ENCODE assay signal across 21 mouse cellular contexts in the genomic region with DNA sequence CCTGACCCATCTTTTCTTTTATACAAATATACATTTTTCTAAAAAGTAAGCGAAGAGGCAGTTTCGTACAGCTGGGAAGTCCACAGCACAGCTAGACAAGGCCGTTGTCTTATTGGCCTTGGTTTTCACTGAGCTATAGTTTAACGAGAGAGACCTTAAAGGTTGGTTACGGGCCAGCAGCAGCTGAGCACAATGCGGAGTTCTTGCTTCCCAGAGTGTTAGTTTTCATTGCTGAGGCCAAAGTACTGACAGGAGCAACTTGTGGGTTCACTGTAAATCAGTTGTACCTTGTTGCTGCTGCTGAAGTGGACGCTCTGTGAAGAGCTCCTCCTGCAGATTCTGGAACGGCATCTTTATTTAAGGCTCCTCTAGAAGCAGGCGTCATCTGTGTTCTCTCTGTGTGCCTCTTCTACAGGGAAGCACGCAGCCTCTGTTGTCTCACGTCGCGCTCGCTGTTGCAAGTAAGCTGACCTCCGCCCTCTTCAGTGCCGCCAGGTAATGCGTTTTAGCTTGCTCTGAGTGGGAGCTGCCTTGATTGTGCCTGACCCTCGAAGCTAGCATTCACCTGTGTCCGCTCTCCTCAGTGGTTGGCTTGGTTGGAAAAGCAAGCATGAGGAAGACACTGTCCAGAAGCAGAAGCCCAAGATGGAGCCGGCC. TPM values are rescaled to one million over a fixed set of nuclear protein-coding genes. Genes with fewer than 3 reads are reported as not detected.
DNase-seq lines count a peak whose midpoint lies in the region; ATAC-seq and TF ChIP-seq lines count a peak whose summit lies in the region.
"Had no signal": no experiment of that assay in that cellular context is flagged by ENCODE, and none has a peak within 500 bp of the region (broad histone marks: within the 10 kb centered on the region; RNA-seq: fewer than 3 reads in every experiment).

No protein-coding gene starts in this region.

- peaks cover 78% of the 10 kb centered on the region for H3K36me3 ChIP-seq in E14TG2a.4 (ENCODE audit: insufficient read depth, low read length)
- H3K36me3 ChIP-seq in limb, embryonic 11.5 days (ENCODE audit: control insufficient read depth, insufficient read depth, low read length): peaks cover 11% of the 10 kb centered on the region
- peaks cover 54% of the 10 kb centered on the region for H3K36me3 ChIP-seq in hindbrain, postnatal 0 days (ENCODE audit: insufficient read depth, low read length)
- peaks cover 85% of the 10 kb centered on the region for H3K36me3 ChIP-seq in midbrain, embryonic 14.5 days (ENCODE audit: control insufficient read depth, insufficient read depth, low read length)

- DNase-seq in kidney, adult 11 months: peak; percentile 11
- DNase-seq in kidney, postnatal 25 days: no peak
- peak; percentile 39 for DNase-seq in ZHBTc4 (ENCODE audit: low read depth, low spot score)
- DNase-seq in limb, embryonic 11.5 days (ENCODE audit: low spot score): no peak
- DNase-seq in left cerebral cortex, postnatal 14 days (ENCODE audit: low spot score in 2 of 2): no peak
- DNase-seq in hindbrain, postnatal 0 days (ENCODE audit: low spot score): no peak
- DNase-seq in midbrain, embryonic 14.5 days: no peak
- DNase-seq: adrenal gland, postnatal 10 days; cerebellum, postnatal 10 days; gastrocnemius, postnatal 25 days; lung, embryonic 14.5 days; lung, postnatal 4 days; right cerebral cortex, postnatal 25 days; thymus, adult 2 months had no signal

- no peak overlapping the region for H3K9ac ChIP-seq in limb, embryonic 11.5 days (ENCODE audit: low read length)
- H3K9ac ChIP-seq in hindbrain, postnatal 0 days (replicated peaks; ENCODE audit: low read length): no peak overlapping the region
- H3K9ac ChIP-seq in midbrain, embryonic 14.5 days (replicated peaks; ENCODE audit: low read length): no peak overlapping the region
- H3K9ac ChIP-seq: embryonic facial prominence, embryonic 13.5 days; hindbrain, embryonic 12.5 days; lung, embryonic 14.5 days; stomach, embryonic 15.5 days had no signal

- H3K27ac ChIP-seq in limb, embryonic 11.5 days (replicated peaks; ENCODE audit: low read depth, low read length): 0 out of 2 replicates have a peak overlapping the region, but pooled peaks have one; percentile 36
- H3K27ac ChIP-seq in hindbrain, postnatal 0 days: no peak overlapping the region
- no peak overlapping the region for H3K27ac ChIP-seq in midbrain, embryonic 14.5 days (replicated peaks; ENCODE audit: low read depth, low read length)
- H3K27ac ChIP-seq: embryonic facial prominence, embryonic 13.5 days; hindbrain, embryonic 12.5 days; stomach, embryonic 15.5 days had no signal

- H3K9me3 ChIP-seq in E14TG2a.4 (ENCODE audit: low read length): no peaks in the 10 kb centered on the region
- no peaks in the 10 kb centered on the region for H3K9me3 ChIP-seq in limb, embryonic 11.5 days (ENCODE audit: control insufficient read depth, low read length)
- H3K9me3 ChIP-seq in hindbrain, postnatal 0 days (ENCODE audit: low read length): no peaks in the 10 kb centered on the region
- no peaks in the 10 kb centered on the region for H3K9me3 ChIP-seq in midbrain, embryonic 14.5 days (ENCODE audit: control insufficient read depth, low read length)
- H3K9me3 ChIP-seq: embryonic facial prominence, embryonic 13.5 days; hindbrain, embryonic 12.5 days; stomach, embryonic 15.5 days had no signal

- 86% methylated on average over 20 of the region's 20 CpGs for WGBS in limb, embryonic 11.5 days
- WGBS in hindbrain, postnatal 0 days: 92% methylated on average over 20 of the region's 20 CpGs
- WGBS in midbrain, embryonic 14.5 days: 94% methylated on average over 20 of the region's 20 CpGs

- no peak for ATAC-seq in limb, embryonic 11.5 days (ENCODE audit: insufficient number of reproducible peaks, low FRiP score, low TSS enrichment, low read depth)
- ATAC-seq in hindbrain, postnatal 0 days: no peak
- ATAC-seq in midbrain, embryonic 14.5 days (ENCODE audit: low FRiP score, low TSS enrichment): no peak
- ATAC-seq: activated CD4-positive, CD25-positive, alpha-beta regulatory T cell, adult 4 months; forebrain, embryonic 14.5 days had no signal

- peaks cover 27% of the 10 kb centered on the region for H3K4me1 ChIP-seq in E14TG2a.4 (replicated peaks; ENCODE audit: low read depth, low read length)
- no peaks in the 10 kb centered on the region for H3K4me1 ChIP-seq in limb, embryonic 11.5 days (ENCODE audit: control insufficient read depth, insufficient read depth, low read length)
- no peaks in the 10 kb centered on the region for H3K4me1 ChIP-seq in hindbrain, postnatal 0 days (ENCODE audit: insufficient read depth, low read length)
- H3K4me1 ChIP-seq in midbrain, embryonic 14.5 days (ENCODE audit: control insufficient read depth, insufficient read depth, low read length): no peaks in the 10 kb centered on the region
- H3K4me1 ChIP-seq: hindbrain, embryonic 12.5 days; stomach, embryonic 15.5 days had no signal

- H3K27me3 ChIP-seq in E14TG2a.4 (ENCODE audit: insufficient read depth, low read length): no peaks in the 10 kb centered on the region
- H3K27me3 ChIP-seq in limb, embryonic 11.5 days (ENCODE audit: control insufficient read depth, insufficient read depth, low read length): no peaks in the 10 kb centered on the region
- H3K27me3 ChIP-seq in hindbrain, postnatal 0 days (ENCODE audit: insufficient read depth, low read length): no peaks in the 10 kb centered on the region
- no peaks in the 10 kb centered on the region for H3K27me3 ChIP-seq in midbrain, embryonic 14.5 days (ENCODE audit: control insufficient read depth, insufficient read depth, low read length)
- H3K27me3 ChIP-seq: CH12.LX; embryonic facial prominence, embryonic 13.5 days; hindbrain, embryonic 12.5 days; stomach, embryonic 15.5 days had no signal

- intact Hi-C loops in left cerebral cortex, postnatal 14 days (cut with DNase I): no loop called here

- no peak overlapping the region for H3K4me2 ChIP-seq in limb, embryonic 11.5 days (ENCODE audit: low read depth, severe bottlenecking)
- no peak overlapping the region for H3K4me2 ChIP-seq in hindbrain, postnatal 0 days (ENCODE audit: low read depth, low read length)
- H3K4me2 ChIP-seq in midbrain, embryonic 14.5 days (ENCODE audit: low read length): no peak overlapping the region
- H3K4me2 ChIP-seq: embryonic facial prominence, embryonic 13.5 days; hindbrain, embryonic 12.5 days; lung, embryonic 14.5 days; stomach, embryonic 15.5 days had no signal

- no peak for TF ChIP-seq CTCF in E14TG2a.4 (conservative IDR thresholded peaks at IDR 0.05; ENCODE audit: low read length)
- TF ChIP-seq CTCF in hindbrain, postnatal 0 days (IDR thresholded peaks at IDR 0.05; ENCODE audit: low read depth): no peak

- H3K4me3 ChIP-seq in E14TG2a.4 (replicated peaks; ENCODE audit: low read length): peak overlapping the region; percentile 53
- H3K4me3 ChIP-seq in limb, embryonic 11.5 days (ENCODE audit: low read depth, low read length): no peak overlapping the region
- no peak overlapping the region for H3K4me3 ChIP-seq in hindbrain, postnatal 0 days (ENCODE audit: low read length)
- no peak overlapping the region for H3K4me3 ChIP-seq in midbrain, embryonic 14.5 days (replicated peaks; ENCODE audit: low read depth, low read length)
- H3K4me3 ChIP-seq: embryonic facial prominence, embryonic 13.5 days; hindbrain, embryonic 12.5 days; stomach, embryonic 15.5 days had no signal

RNA-seq across cellular contexts. Expression of gene Rab3gap2, which starts 43.6 kb away (rescaled TPM):
- 22.0 and 25.0 TPM in 2 replicates for polyA plus RNA-seq in limb, embryonic 11.5 days (2014; fragmentation: Nextera tagmentation; extraction: Ambion mirVana)
- 10 to 100 TPM; 65.2 to 71.2 TPM for total RNA-seq in left cerebral cortex, postnatal 14 days (2021)
- total RNA-seq in hindbrain, postnatal 0 days (2014; rRNA removed): 31.7 and 34.4 TPM in 2 replicates
- 19.3 and 19.7 TPM in 2 replicates for polyA plus RNA-seq in hindbrain, postnatal 0 days (2015; fragmentation: Nextera tagmentation; extraction: Ambion mirVana)
- polyA plus RNA-seq in midbrain, embryonic 14.5 days (2014; fragmentation: Nextera tagmentation; extraction: Ambion mirVana): 20.6 and 26.5 TPM in 2 replicates

Comparison
In these comparisons a context has a peak if more than half of its experiments do, and no peak if none do; other contexts are left out.
1. DNase-seq: peak in kidney, adult 11 months (single experiment) and ZHBTc4 (single experiment); none in kidney, postnatal 25 days (0 of 2), limb, embryonic 11.5 days (single experiment), left cerebral cortex, postnatal 14 days (0 of 2), hindbrain, postnatal 0 days (single experiment) and midbrain, embryonic 14.5 days (single experiment).